Mouse (Mus musculus) hindbrain, embryonic 16.5 days (tissue): ENCODE measurements around the gene Mus81. TPM values are rescaled to one million over a fixed set of nuclear protein-coding genes. Genes with fewer than 3 reads are reported as not detected.

Source experiments
- ATAC-seq: fragments of 200-750 bp; cut with Nextera tagmentation; 2 replicates; pipeline ENCODE4 v1.8.0; 2017; ENCODE audit warnings: moderate TSS enrichment, moderate library complexity
- H3K27ac ChIP-seq: fragments of 300-500 bp; sonication (generic); 2 replicates; pipeline ENCODE4 v1.5.1; 2014; ENCODE audit warnings: low read depth, mild to moderate bottlenecking, control low read depth, low read length, moderate library complexity
- H3K27me3 ChIP-seq: fragments of 300-500 bp; sonication (generic); replicated peaks from 2 replicates; pipeline ENCODE4 v1.6.1; 2014; ENCODE audit warnings: low read length; ENCODE audit not compliant: control insufficient read depth, insufficient read depth
- H3K36me3 ChIP-seq: fragments of 300-500 bp; sonication (generic); 2 replicates; pipeline ENCODE4 v1.6.1; 2014; ENCODE audit warnings: mild to moderate bottlenecking, low read length, moderate library complexity, mixed read lengths; ENCODE audit not compliant: control insufficient read depth, insufficient read depth
- H3K4me1 ChIP-seq: fragments of 300-500 bp; sonication (generic); 2 replicates; pipeline ENCODE4 v1.6.1; 2014; ENCODE audit warnings: low read depth, low read length; ENCODE audit not compliant: control insufficient read depth, insufficient read depth
- H3K4me2 ChIP-seq: fragments of 300-500 bp; sonication (generic); 2 replicates; pipeline ENCODE4 v1.6.1; 2014; ENCODE audit warnings: mild to moderate bottlenecking, low read length, control low read depth, moderate library complexity
- H3K4me3 ChIP-seq: fragments of 300-500 bp; sonication (generic); 2 replicates; pipeline ENCODE4 v1.5.1; 2014; ENCODE audit warnings: mild to moderate bottlenecking, low read length, control low read depth, moderate library complexity
- H3K9ac ChIP-seq: fragments of 300-500 bp; sonication (generic); 2 replicates; pipeline ENCODE4 v1.6.1; 2014; ENCODE audit warnings: low read depth, mild to moderate bottlenecking, control low read depth, low read length, moderate library complexity
- H3K9me3 ChIP-seq: fragments of 300-500 bp; sonication (generic); 2 replicates; pipeline ENCODE4 v1.6.1; 2014; ENCODE audit warnings: mild to moderate bottlenecking, low read length, moderate library complexity; ENCODE audit not compliant: control insufficient read depth
- WGBS: fragments of 180-500 bp; shearing (Covaris S2); extraction: QIAGEN DNeasy Blood & Tissue Kit; methylation state at CpG from one replicate; pipeline ENCODE4 v1.1.7; 2014; 5-methylcytosine and 5-hydroxymethylcytosine counted together
- polyA plus RNA-seq: library from polyadenylated mRNA; unstranded; fragments of >200 nt; fragmentation: Nextera tagmentation; extraction: Ambion mirVana; gene quantifications from 2 replicates; pipeline ENCODE4 v1.2.1, GENCODE M21; 2015

Mus81 gene
- polyA plus RNA-seq, 1 experiment from 2014 or later, result 50.9 TPM

DNA sequence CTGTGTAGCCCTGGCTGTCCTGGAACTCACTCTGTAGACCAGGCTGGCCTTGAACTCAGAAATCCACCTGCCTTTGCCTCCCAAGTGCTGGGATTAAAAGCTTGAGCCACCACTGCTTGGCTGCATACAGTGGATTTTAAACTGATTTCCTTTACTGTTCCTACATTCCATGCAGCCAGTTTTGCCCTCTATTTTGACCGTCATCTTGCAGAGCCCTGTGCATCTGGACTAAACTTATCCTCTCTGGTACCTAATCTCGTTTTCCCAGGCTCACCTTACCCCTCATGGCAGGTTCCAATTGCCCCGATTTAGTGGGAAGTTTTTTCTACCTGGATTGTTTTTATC, 24.8 kb upstream of the Mus81 start:
- no peak for ATAC-seq
- WGBS, result 81% methylated on average over 3 of the region's 3 CpGs

DNA sequence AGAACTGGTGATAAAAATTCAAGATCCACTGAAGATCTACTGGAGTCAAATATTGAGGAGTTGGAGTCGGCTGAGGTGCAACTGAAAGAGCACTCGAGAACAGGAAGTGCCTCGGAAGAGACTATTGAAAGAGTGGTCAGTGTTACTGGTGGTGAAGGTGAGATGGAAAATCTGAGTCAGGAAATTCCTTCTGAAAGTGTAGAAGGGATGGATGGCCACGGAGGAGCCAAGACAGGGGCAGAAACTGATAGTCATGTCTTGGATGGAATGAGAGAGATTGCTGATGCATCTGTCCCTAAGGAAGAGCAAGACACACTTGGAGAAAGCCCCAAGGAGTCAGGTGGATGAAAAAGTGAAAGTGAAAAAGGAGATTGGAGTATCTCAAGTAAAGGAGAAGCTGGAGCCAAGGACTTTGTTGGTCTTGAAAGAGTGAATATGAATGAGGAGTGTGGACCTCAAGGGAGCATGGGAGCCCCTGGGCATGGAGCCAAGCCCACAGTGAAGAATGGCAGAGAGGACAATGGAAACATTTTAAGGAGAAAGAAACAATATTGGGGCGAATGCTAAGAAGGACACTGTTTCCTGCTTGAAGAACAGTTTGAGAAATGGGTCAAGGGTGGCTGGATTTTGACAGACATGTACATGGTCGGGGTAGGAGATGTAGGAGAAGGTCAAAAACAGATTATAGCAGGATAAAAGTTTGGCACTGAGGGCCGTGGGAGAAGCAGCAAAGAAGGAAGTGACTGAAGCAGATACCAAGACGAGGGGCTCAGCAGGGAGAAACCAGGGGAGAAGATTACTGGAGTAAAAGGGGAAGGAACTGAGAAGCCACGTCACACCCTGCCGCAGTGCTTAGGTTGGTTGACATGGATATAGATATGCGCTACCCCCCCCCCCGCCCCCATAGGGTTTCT, 24.1 kb upstream of the Mus81 start:
- no peak overlapping the region for H3K4me2 ChIP-seq
- no peak overlapping the region for H3K4me3 ChIP-seq
- ATAC-seq, result no peak
- no peaks in the 10 kb centered on the region for H3K27me3 ChIP-seq
- no peak overlapping the region for H3K9ac ChIP-seq
- H3K4me1 ChIP-seq, result peaks cover 20% of the 10 kb centered on the region
- WGBS, result 78% methylated on average over 12 of the region's 12 CpGs
- H3K36me3 ChIP-seq, result no peaks in the 10 kb centered on the region
- H3K27ac ChIP-seq, result no peak overlapping the region
- H3K9me3 ChIP-seq, result no peaks in the 10 kb centered on the region

More for the DNA sequence above, 24.8 kb upstream of the Mus81 start:
- no peak overlapping the region for H3K27ac ChIP-seq
- H3K4me1 ChIP-seq, result peaks cover 20% of the 10 kb centered on the region
- no peaks in the 10 kb centered on the region for H3K9me3 ChIP-seq
- H3K4me3 ChIP-seq, result no peak overlapping the region
- H3K36me3 ChIP-seq, result no peaks in the 10 kb centered on the region
- no peaks in the 10 kb centered on the region for H3K27me3 ChIP-seq
- no peak overlapping the region for H3K4me2 ChIP-seq
- H3K9ac ChIP-seq, result no peak overlapping the region

GRCm38 (mm10) chr19:5511074-5511632, 23.0 kb upstream of the Mus81 start:
- H3K27ac ChIP-seq, result peak overlapping the region; percentile 51; the same call in 1 of the 2 replicates
- H3K27me3 ChIP-seq, result no peaks in the 10 kb centered on the region
- peak overlapping the region; percentile 56 for H3K4me2 ChIP-seq
- no peaks in the 10 kb centered on the region for H3K36me3 ChIP-seq
- 57% methylated on average over 15 of the region's 15 CpGs for WGBS
- peaks cover 20% of the 10 kb centered on the region for H3K4me1 ChIP-seq
- no peaks in the 10 kb centered on the region for H3K9me3 ChIP-seq
- peak overlapping the region; percentile 51 for H3K4me3 ChIP-seq
- no peak for ATAC-seq
- H3K9ac ChIP-seq, result peak overlapping the region; percentile 58

DNA sequence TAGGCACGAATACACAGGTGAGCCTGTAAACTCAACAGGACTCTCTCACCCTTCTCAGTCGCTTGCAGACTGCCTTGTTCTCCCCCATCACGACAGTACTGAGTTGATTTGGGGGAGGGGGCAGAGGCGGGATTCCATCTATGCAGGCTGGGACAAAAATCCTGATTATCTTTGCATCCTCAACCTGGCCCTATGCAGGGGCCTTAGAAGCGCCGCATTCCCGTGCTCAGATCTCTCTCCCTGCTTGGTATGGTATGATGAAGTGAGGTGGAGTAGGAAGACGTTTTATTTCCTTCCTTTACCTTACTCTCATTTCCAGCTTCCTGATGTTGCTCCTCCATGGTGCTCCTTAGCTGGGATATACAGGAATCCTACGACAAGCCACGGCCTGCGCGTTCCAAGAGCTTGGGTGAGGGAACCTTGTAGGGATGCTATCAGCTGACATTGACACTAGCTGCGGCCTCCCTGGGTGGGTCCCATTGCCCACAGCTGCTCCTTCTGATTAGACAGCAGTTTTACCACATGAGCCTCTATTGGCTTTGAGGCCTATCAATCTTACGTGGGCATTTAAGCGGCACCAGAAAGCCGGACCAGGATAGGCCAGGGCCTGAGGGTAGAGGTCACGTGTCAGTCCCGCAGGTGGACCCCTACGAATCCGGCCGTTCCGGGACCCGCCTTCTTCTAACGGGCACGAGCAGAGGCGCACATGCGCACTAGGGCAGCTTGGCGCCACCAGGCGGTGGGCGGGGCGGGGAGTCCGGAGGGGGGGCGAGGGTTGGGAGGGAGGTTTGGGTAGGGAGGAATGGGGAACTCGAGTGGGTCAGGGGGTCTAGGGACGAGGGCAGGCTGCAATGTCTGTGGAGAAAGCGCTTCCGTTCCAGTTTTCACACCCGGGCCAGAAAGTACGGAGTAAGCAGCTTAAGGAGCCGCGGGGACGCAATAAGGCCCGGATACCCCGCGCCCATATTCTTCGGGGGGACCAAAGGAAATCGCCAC, 22.1 kb upstream of the Mus81 start, which contains the start of gene Snx32:
Gene Snx32, minus strand, starts transcription at position 508 of the 996 bp plus-strand sequence.
- H3K4me1 ChIP-seq, result peaks cover 20% of the 10 kb centered on the region
- 1% methylated on average over 47 of the region's 47 CpGs for WGBS
- no peaks in the 10 kb centered on the region for H3K36me3 ChIP-seq
- H3K4me3 ChIP-seq, result peak within 1 kb of the TSS; percentile 51
- H3K9ac ChIP-seq, result peak within 1 kb of the TSS; percentile 71
- peak within 1 kb of the TSS; percentile 56 for H3K4me2 ChIP-seq
- no peaks in the 10 kb centered on the region for H3K9me3 ChIP-seq
- peak within 1 kb of the TSS; percentile 51 for H3K27ac ChIP-seq
- H3K27me3 ChIP-seq, result no peaks in the 10 kb centered on the region
- ATAC-seq, result peak; percentile 100

GRCm38 (mm10) chr19:5503687-5504086, 15.5 kb upstream of the Mus81 start, which contains the start of gene 1700020D05Rik:
TSS of gene 1700020D05Rik (minus strand) at chr19:5503787.
- 69% methylated on average over 15 of the region's 17 CpGs for WGBS

GRCm38 (mm10) chr19:5500330-5500875, 12.2 kb upstream of the Mus81 start:
- no peak for ATAC-seq
- H3K27me3 ChIP-seq, result no peaks in the 10 kb centered on the region
- H3K9ac ChIP-seq, result no peak overlapping the region
- H3K4me1 ChIP-seq, result no peaks in the 10 kb centered on the region
- H3K4me2 ChIP-seq, result no peak overlapping the region
- peaks cover 15% of the 10 kb centered on the region for H3K36me3 ChIP-seq
- H3K27ac ChIP-seq, result no peak overlapping the region
- H3K9me3 ChIP-seq, result no peaks in the 10 kb centered on the region
- H3K4me3 ChIP-seq, result no peak overlapping the region
- 93% methylated on average over 2 of the region's 2 CpGs for WGBS

More at GRCm38 (mm10) chr19:5503687-5504086, 15.5 kb upstream of the Mus81 start, which contains the start of gene 1700020D05Rik:
- Histone ChIP-seq H3K9ac (no peak within 1 kb of the TSS), H3K9me3 (no peaks in the 10 kb centered on the region), H3K4me3 (no peak within 1 kb of the TSS), H3K27ac (no peak within 1 kb of the TSS), H3K36me3 (peaks cover 5% of the 10 kb centered on the region), H3K4me2 (no peak within 1 kb of the TSS), H3K4me1 (no peaks in the 10 kb centered on the region), H3K27me3 (no peaks in the 10 kb centered on the region)
- ATAC-seq, result no peak

DNA sequence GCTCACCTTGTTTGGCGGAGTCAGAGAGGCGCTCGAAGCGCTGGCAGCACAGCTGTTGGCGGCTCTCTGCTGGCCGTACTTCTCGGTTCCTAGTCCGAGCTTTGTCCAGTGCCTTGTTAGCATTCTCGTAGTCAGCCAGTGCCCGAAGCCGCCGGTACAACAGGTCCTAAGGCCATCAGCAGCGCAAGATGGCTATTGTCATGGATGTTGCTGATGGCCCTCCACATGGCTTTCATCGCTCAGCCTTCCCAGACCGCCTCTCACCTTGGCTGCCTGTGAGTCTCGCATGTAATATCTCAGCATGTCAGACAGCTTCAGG, 7.8 kb upstream of the Mus81 start:
- H3K27me3 ChIP-seq, result no peaks in the 10 kb centered on the region
- H3K9ac ChIP-seq, result no peak overlapping the region
- peaks cover 16% of the 10 kb centered on the region for H3K4me1 ChIP-seq
- no peak overlapping the region for H3K4me3 ChIP-seq
- no peak overlapping the region for H3K27ac ChIP-seq
- peaks cover 31% of the 10 kb centered on the region for H3K36me3 ChIP-seq
- 88% methylated on average over 16 of the region's 16 CpGs for WGBS
- no peak for ATAC-seq
- H3K4me2 ChIP-seq, result no peak overlapping the region
- no peaks in the 10 kb centered on the region for H3K9me3 ChIP-seq

DNA sequence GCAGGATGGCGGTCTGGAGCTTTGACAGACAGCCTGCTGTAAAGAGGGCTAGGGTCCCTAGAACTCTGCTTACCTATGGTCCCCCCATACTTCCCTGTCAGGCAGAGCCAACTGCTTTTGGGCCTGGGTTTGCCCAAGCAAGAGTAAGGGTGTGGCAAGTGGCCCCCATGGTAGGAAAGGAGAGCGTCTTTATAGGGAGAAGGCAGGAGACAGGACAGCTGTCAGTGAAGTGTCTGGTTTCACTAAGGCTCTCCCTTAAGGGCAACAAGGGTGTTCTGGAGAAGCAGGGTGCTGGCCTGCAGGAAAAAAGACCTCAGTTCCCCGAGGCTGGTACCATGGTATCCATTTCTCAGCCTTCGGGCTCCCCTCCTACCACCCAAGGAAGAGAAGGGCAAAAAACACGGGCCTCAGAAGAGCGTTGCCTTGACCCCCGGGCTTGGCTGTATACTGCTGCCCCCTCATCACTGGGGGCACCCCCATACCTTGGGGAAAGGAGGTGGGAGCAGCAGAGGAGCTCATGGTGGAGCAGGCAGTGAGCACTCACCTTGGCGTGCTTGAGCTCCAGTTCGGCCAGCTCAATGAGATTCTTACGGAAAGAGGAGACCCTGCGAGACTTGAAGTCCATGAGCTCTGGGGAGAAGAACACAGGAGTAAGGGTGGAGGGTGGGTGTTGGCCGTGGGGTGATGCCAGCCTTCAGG, 7.3 kb upstream of the Mus81 start:
- no peak overlapping the region for H3K4me3 ChIP-seq
- H3K27ac ChIP-seq, result no peak overlapping the region
- no peaks in the 10 kb centered on the region for H3K9me3 ChIP-seq
- ATAC-seq, result no peak
- peaks cover 16% of the 10 kb centered on the region for H3K4me1 ChIP-seq
- H3K9ac ChIP-seq, result no peak overlapping the region
- WGBS, result 85% methylated on average over 12 of the region's 12 CpGs
- H3K27me3 ChIP-seq, result no peaks in the 10 kb centered on the region
- H3K4me2 ChIP-seq, result no peak overlapping the region
- H3K36me3 ChIP-seq, result peaks cover 31% of the 10 kb centered on the region
